Mouse (Mus musculus): ENCODE results near the gene Ddrgk1. TPM values are rescaled to one million over a fixed set of nuclear protein-coding genes. Genes with fewer than 3 reads are reported as not detected.
"Not testable (repeated sequence)": the region's sequence is repeated elsewhere in the genome, so short reads cannot be mapped to it uniquely, and the experiment has no call there.

Ddrgk1 gene
- polyA plus RNA-seq, 1 experiment from 2014 or later, result 46.9 TPM

DNA sequence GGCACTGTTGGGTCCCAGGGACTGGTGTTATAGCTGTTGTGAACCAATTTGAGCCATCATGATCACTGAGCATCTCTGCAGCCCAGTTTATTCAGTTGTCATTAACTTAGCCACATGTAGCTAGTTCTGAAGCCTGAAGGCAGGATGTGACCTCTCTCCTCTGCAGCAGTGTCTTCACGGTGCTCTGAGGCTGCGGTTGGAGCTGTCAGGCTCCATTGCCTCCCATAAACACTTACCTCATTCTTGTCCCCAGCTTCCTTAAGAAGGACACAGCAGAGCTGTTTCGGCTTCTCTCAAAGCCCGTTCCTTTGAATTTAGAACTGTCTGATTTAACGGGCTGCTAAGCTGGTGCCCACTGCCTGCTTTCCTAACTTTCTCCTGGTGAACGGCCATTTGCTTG is 15.4 kb upstream of the Ddrgk1 start:
- DNase-seq (ENCODE audit: extremely low spot score, low spot score), result no peak
- no peak overlapping the region for H3K27ac ChIP-seq
- no peaks in the 10 kb centered on the region for H3K27me3 ChIP-seq (ENCODE audit: poor library complexity, severe bottlenecking)
- H3K4me1 ChIP-seq, result no peaks in the 10 kb centered on the region
- peaks cover 100% of the 10 kb centered on the region for H3K36me3 ChIP-seq (replicated peaks)
- WGBS, result 93% methylated on average over 6 of the region's 6 CpGs
- H3K4me3 ChIP-seq, result no peak overlapping the region
- no peaks in the 10 kb centered on the region for H3K9me3 ChIP-seq

GRCm38 (mm10) chr2:130679154-130679553 is 14.7 kb upstream of the Ddrgk1 start:
- Histone ChIP-seq H3K27ac (no peak overlapping the region), H3K4me3 (no peak overlapping the region), H3K27me3 (ENCODE audit: poor library complexity, severe bottlenecking) (no peaks in the 10 kb centered on the region), H3K9me3 (no peaks in the 10 kb centered on the region), H3K36me3 (replicated peaks) (peaks cover 100% of the 10 kb centered on the region), H3K4me1 (no peaks in the 10 kb centered on the region)
- DNase-seq (ENCODE audit: extremely low spot score, low spot score), result no peak
- WGBS, result 94% methylated on average over 12 of the region's 12 CpGs

DNA sequence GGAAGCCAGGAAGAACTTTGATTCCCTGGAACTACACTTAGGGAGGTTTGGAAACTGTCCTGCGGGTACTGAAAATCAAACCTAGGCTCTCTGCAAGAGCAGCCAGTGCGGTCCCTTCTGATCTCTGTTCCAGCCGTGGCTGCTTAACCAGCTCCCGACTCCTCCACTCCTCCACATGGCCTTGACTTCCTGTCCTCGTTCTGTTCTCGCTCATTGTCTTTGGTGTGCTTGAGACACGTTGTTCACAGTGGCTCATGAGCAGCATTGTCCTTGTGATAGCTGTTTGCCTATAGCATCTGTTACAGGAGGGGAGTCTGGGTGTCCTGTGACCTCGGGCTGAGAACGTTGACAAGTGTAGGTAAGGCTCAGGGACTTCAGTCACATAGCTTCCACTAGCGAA is 12.8 kb upstream of the Ddrgk1 start:
- Histone ChIP-seq H3K27me3 (ENCODE audit: poor library complexity, severe bottlenecking) (no peaks in the 10 kb centered on the region), H3K4me3 (no peak overlapping the region), H3K27ac (no peak overlapping the region), H3K9me3 (no peaks in the 10 kb centered on the region), H3K4me1 (no peaks in the 10 kb centered on the region), H3K36me3 (replicated peaks) (peaks cover 99% of the 10 kb centered on the region)
- no peak for DNase-seq (ENCODE audit: extremely low spot score, low spot score)
- 91% methylated on average over 10 of the region's 10 CpGs for WGBS

GRCm38 (mm10) chr2:130667559-130667958 is 3.1 kb upstream of the Ddrgk1 start, which contains the start of gene Itpa:
Gene Itpa (plus strand): TSS chr2:130667610.
- peaks cover 48% of the 10 kb centered on the region for H3K4me1 ChIP-seq
- peaks cover 31% of the 10 kb centered on the region for H3K36me3 ChIP-seq (replicated peaks)
- peak within 1 kb of the TSS; percentile 90 for H3K27ac ChIP-seq
- under 1% methylated on average over 31 of the region's 31 CpGs for WGBS
- H3K9me3 ChIP-seq, result no peaks in the 10 kb centered on the region
- H3K4me3 ChIP-seq, result peak within 1 kb of the TSS; percentile 82
- H3K27me3 ChIP-seq (ENCODE audit: poor library complexity, severe bottlenecking), result no peaks in the 10 kb centered on the region
- DNase-seq (ENCODE audit: extremely low spot score, low spot score), result peak; percentile 90

DNA sequence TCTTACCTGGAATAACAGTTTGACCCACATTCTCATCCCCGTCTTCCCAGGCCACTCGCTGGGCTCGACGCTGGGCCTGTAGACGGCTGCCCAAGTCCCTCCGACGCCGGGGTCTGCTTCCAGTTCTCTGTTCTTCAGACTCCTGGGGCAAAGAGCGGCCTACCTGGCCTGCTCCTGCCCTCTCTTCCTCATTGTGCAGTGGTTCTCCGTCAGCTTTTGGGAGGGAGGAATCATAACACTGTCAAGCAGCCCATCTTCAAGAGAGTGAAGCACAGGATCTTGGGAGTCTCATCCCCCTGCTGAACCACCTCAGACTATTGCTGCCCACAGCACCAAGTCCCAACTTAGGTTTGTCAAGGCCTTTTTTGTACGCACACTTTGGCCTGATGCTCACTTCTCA is 1.1 kb downstream of the Ddrgk1 start:
- no peaks in the 10 kb centered on the region for H3K9me3 ChIP-seq
- H3K4me1 ChIP-seq, result peaks cover 39% of the 10 kb centered on the region
- H3K27me3 ChIP-seq (ENCODE audit: poor library complexity, severe bottlenecking), result no peaks in the 10 kb centered on the region
- H3K36me3 ChIP-seq (replicated peaks), result peaks cover 45% of the 10 kb centered on the region
- 90% methylated on average over 11 of the region's 11 CpGs for WGBS
- peak overlapping the region; percentile 97 for H3K27ac ChIP-seq
- no peak for DNase-seq (ENCODE audit: extremely low spot score, low spot score)
- H3K4me3 ChIP-seq, result peak overlapping the region; percentile 63

DNA sequence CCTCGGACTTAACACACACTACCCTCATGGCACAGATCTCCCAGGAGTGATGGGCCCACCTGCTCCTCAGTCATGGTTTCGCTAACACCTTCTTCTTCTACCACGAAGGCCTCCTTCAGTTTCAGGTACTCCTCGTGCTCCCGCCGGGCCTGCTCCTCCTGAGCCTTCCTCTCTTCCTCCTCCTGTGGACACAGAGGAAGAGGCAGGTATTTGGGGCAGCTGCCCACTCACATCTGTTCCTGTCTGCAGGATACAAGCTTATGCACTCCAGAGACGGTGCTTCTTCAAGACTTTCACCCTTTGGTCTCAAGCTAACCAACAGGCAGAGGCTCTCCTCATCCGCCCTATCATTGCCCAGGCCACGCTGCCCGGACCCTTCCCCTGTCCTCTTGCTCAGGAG is 5.9 kb downstream of the Ddrgk1 start:
- Histone ChIP-seq H3K27ac (no peak overlapping the region), H3K27me3 (ENCODE audit: poor library complexity, severe bottlenecking) (no peaks in the 10 kb centered on the region), H3K4me1 (peaks cover 18% of the 10 kb centered on the region), H3K36me3 (replicated peaks) (peaks cover 93% of the 10 kb centered on the region), H3K9me3 (no peaks in the 10 kb centered on the region), H3K4me3 (no peak overlapping the region)
- no peak for DNase-seq (ENCODE audit: extremely low spot score, low spot score)
- WGBS, result 94% methylated on average over 10 of the region's 10 CpGs

GRCm38 (mm10) chr2:130657541-130657940 is 6.9 kb downstream of the Ddrgk1 start:
- Histone ChIP-seq H3K27ac (no peak overlapping the region), H3K9me3 (no peaks in the 10 kb centered on the region), H3K36me3 (replicated peaks) (peaks cover 100% of the 10 kb centered on the region), H3K4me1 (peaks cover 8% of the 10 kb centered on the region), H3K4me3 (no peak overlapping the region), H3K27me3 (ENCODE audit: poor library complexity, severe bottlenecking) (no peaks in the 10 kb centered on the region)
- WGBS, result 85% methylated on average over 6 of the region's 6 CpGs
- DNase-seq (ENCODE audit: extremely low spot score, low spot score), result no peak

- DNase-seq (ENCODE audit: extremely low spot score, low spot score), result no peak
- Histone ChIP-seq H3K27ac (no peak overlapping the region), H3K4me1 (no peaks in the 10 kb centered on the region), H3K9me3 (no peaks in the 10 kb centered on the region), H3K27me3 (ENCODE audit: poor library complexity, severe bottlenecking) (no peaks in the 10 kb centered on the region), H3K4me3 (no peak overlapping the region), H3K36me3 (replicated peaks) (peaks cover 95% of the 10 kb centered on the region)
- 94% methylated on average over 9 of the region's 9 CpGs for WGBS
These were observed 7.9 kb downstream of the Ddrgk1 start for GRCm38 (mm10) chr2:130656536-130656935.

DNA sequence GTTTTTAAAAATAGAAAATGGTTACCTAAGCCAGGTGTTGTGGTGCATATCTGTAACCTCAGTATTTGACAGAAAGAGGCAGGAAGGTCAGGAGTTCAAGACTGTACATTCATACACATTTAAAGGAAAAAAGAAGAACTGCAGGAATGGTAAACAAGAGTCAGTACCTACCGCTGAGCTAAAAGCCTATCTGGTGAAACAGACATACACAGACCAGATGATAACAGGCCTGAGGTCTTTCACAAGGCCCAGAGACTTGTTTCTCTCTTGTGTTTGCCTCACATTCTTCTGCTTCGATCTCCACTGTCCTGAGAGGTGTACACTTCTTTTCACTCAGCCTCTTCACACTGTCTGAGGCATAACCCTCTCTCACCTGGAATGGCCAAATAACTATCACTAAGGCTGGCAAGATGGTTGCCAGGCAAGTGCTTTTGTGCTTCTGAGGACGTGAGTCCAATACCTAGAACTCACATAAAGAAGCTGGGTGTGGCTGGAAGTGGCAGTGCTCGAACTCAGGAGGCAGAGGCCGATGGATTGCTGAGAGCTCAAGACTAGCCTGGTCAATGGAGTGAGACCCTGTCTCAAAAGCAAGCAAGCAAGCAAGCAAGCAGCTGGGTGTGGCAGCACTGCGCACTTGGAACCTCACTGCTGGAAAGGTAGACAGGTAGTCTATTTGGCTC is 8.7 kb downstream of the Ddrgk1 start:
- H3K4me3 ChIP-seq, result no peak overlapping the region
- H3K27me3 ChIP-seq (ENCODE audit: poor library complexity, severe bottlenecking), result no peaks in the 10 kb centered on the region
- no peaks in the 10 kb centered on the region for H3K4me1 ChIP-seq
- DNase-seq (ENCODE audit: extremely low spot score, low spot score), result no peak
- peaks cover 89% of the 10 kb centered on the region for H3K36me3 ChIP-seq (replicated peaks)
- peak overlapping the region; percentile 31; the same call in 1 of the 2 replicates for H3K27ac ChIP-seq
- H3K9me3 ChIP-seq, result no peaks in the 10 kb centered on the region
- 90% methylated on average over 6 of the region's 6 CpGs for WGBS

GRCm38 (mm10) chr2:130653760-130654159 is 10.7 kb downstream of the Ddrgk1 start:
- peaks cover 86% of the 10 kb centered on the region for H3K36me3 ChIP-seq (replicated peaks)
- H3K4me3 ChIP-seq, result no peak overlapping the region
- 91% methylated on average over 1 of the region's 1 CpGs for WGBS
- no peak for DNase-seq (ENCODE audit: extremely low spot score, low spot score)
- H3K27ac ChIP-seq, result no peak overlapping the region
- H3K4me1 ChIP-seq, result no peaks in the 10 kb centered on the region
- no peaks in the 10 kb centered on the region for H3K27me3 ChIP-seq (ENCODE audit: poor library complexity, severe bottlenecking)
- H3K9me3 ChIP-seq, result no peaks in the 10 kb centered on the region

- Histone ChIP-seq H3K9me3 (no peaks in the 10 kb centered on the region), H3K27me3 (ENCODE audit: poor library complexity, severe bottlenecking) (no peaks in the 10 kb centered on the region), H3K36me3 (replicated peaks) (peaks cover 82% of the 10 kb centered on the region), H3K27ac (no peak overlapping the region), H3K4me1 (no peaks in the 10 kb centered on the region), H3K4me3 (no peak overlapping the region)
- WGBS, result 96% methylated on average over 2 of the region's 2 CpGs
- DNase-seq (ENCODE audit: extremely low spot score, low spot score), result no peak
These were observed 11.2 kb downstream of the Ddrgk1 start for GRCm38 (mm10) chr2:130653303-130653702.

DNA sequence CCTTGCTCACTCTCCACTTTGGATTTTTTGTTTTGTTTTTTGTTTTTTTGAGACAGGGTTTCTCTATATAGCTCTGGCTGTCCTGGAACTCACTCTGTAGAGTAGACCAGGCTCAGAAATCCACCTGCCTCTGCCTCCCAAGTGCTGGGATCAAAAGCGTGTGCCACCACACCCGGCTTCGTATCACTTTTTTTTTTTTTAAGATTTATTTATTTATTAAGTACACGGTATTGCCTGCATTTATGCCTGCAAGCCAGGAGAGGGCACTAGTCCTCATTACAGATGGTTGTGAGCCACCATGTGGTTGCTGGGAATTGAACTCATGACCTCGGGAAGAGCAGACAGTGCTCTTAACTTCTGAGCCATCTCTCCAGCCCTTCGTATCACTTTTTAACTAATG is 15.4 kb downstream of the Ddrgk1 start:
- not testable (repeated sequence) for DNase-seq (ENCODE audit: extremely low spot score, low spot score); H3K27ac ChIP-seq; H3K4me3 ChIP-seq; H3K27me3 ChIP-seq (ENCODE audit: poor library complexity, severe bottlenecking); H3K9me3 ChIP-seq; H3K4me1 ChIP-seq
- H3K36me3 ChIP-seq (replicated peaks), result peaks cover 47% of the 10 kb centered on the region
- WGBS, result 82% methylated on average over 6 of the region's 6 CpGs

- Histone ChIP-seq H3K4me3 (no peak overlapping the region), H3K36me3 (replicated peaks) (peaks cover 19% of the 10 kb centered on the region), H3K4me1 (peaks cover 22% of the 10 kb centered on the region), H3K27me3 (ENCODE audit: poor library complexity, severe bottlenecking) (peaks cover 20% of the 10 kb centered on the region), H3K27ac (no peak overlapping the region), H3K9me3 (no peaks in the 10 kb centered on the region)
- WGBS, result 86% methylated on average over 4 of the region's 4 CpGs
- DNase-seq (ENCODE audit: extremely low spot score, low spot score), result no peak
These were observed 19.3 kb downstream of the Ddrgk1 start for GRCm38 (mm10) chr2:130645198-130645597.
